Mouse (Mus musculus): Measurements from ENCODE around the gene Apol8.

The Apol8 gene

GRCm38 (mm10) chr15:77788356-77788755 lies 31.6 kb upstream of the Apol8 start:
- no peak for DNase-seq (ENCODE audit: low spot score in 2 of 2)

- DNase-seq (ENCODE audit: low spot score in 2 of 2), result no peak
Measured at GRCm38 (mm10) chr15:77785807-77786206, 29.0 kb upstream of the Apol8 start.

- peak; percentile 42 to 73 for DNase-seq (ENCODE audit: low spot score in 2 of 2)
Measured at GRCm38 (mm10) chr15:77784039-77784824, 27.4 kb upstream of the Apol8 start.

GRCm38 (mm10) chr15:77782449-77783014 lies 25.7 kb upstream of the Apol8 start:
- DNase-seq (ENCODE audit: low spot score in 2 of 2), result no peak

- DNase-seq (ENCODE audit: low spot score in 2 of 2), result peak in 1 of 2 experiments; percentile 62
Measured at GRCm38 (mm10) chr15:77775186-77775963, 18.6 kb upstream of the Apol8 start.

GRCm38 (mm10) chr15:77774303-77774702 lies 17.5 kb upstream of the Apol8 start:
- DNase-seq (ENCODE audit: low spot score in 2 of 2), result no peak

- DNase-seq (ENCODE audit: low spot score in 2 of 2), result no peak
Measured at GRCm38 (mm10) chr15:77773099-77773915, 16.5 kb upstream of the Apol8 start.

GRCm38 (mm10) chr15:77770942-77771341 lies 14.1 kb upstream of the Apol8 start:
- no peak for DNase-seq (ENCODE audit: low spot score in 2 of 2)

GRCm38 (mm10) chr15:77770341-77770740 lies 13.5 kb upstream of the Apol8 start:
- no peak for DNase-seq (ENCODE audit: low spot score in 2 of 2)

GRCm38 (mm10) chr15:77766981-77767380 lies 10.2 kb upstream of the Apol8 start:
- DNase-seq (ENCODE audit: low spot score in 2 of 2), result no peak

- DNase-seq (ENCODE audit: low spot score in 2 of 2), result no peak
Measured at GRCm38 (mm10) chr15:77765484-77766093, 8.8 kb upstream of the Apol8 start.

- no peak for DNase-seq (ENCODE audit: low spot score in 2 of 2)
Measured at GRCm38 (mm10) chr15:77764391-77765006, 7.7 kb upstream of the Apol8 start.

- no peak for DNase-seq (ENCODE audit: low spot score in 2 of 2)
Measured at GRCm38 (mm10) chr15:77763702-77764101, 6.9 kb upstream of the Apol8 start.

GRCm38 (mm10) chr15:77763050-77763449 lies 6.2 kb upstream of the Apol8 start:
- no peak for DNase-seq (ENCODE audit: low spot score in 2 of 2)

GRCm38 (mm10) chr15:77761561-77762380 lies 5.0 kb upstream of the Apol8 start:
- peak in 1 of 2 experiments; percentile 44 for DNase-seq (ENCODE audit: low spot score in 2 of 2)

- no peak for DNase-seq (ENCODE audit: low spot score in 2 of 2)
Measured at GRCm38 (mm10) chr15:77761083-77761482, 4.3 kb upstream of the Apol8 start.

GRCm38 (mm10) chr15:77760037-77760436 lies 3.2 kb upstream of the Apol8 start:
- DNase-seq (ENCODE audit: low spot score in 2 of 2), result no peak

GRCm38 (mm10) chr15:77757586-77758226 lies 903 bp upstream of the Apol8 start:
- DNase-seq (ENCODE audit: low spot score in 2 of 2), result no peak

GRCm38 (mm10) chr15:77756081-77756480 lies 722 bp downstream of the Apol8 start:
- DNase-seq (ENCODE audit: low spot score in 2 of 2), result no peak
